Mouse (Mus musculus) G1E (cell line): ENCODE data around the gene Desi1.

ENCODE experiments used
- CTCF ChIP-seq: IDR thresholded peaks from 2 replicates; pipeline ENCODE4 v1.5.1; 2012; ENCODE audit warnings: low read depth, low read length, inconsistent platforms, mixed read lengths
- GATA1 ChIP-seq: IDR thresholded peaks from 2 replicates; pipeline ENCODE4 v1.6.1; 2012; ENCODE audit warnings: borderline replicate concordance, low read length, inconsistent platforms, mixed read lengths
- POLR2AphosphoS5 ChIP-seq: IDR thresholded peaks from 2 replicates; pipeline ENCODE4 v1.6.1; 2012; ENCODE audit warnings: low read depth, low read length, inconsistent platforms; ENCODE audit not compliant: insufficient replicate concordance
- TAL1 ChIP-seq: conservative IDR thresholded peaks from 2 replicates; pipeline ENCODE4 v1.6.1; 2012; ENCODE audit warnings: low read depth, low read length, inconsistent platforms, mixed read lengths

- TF ChIP-seq CTCF (no peak), GATA1 (no peak), POLR2AphosphoS5 (no peak), TAL1 (no peak)
Observed at GRCm38 (mm10) chr15:81954716-81955115, 78.9 kb downstream of the Desi1 start.
